Mouse (Mus musculus): ENCODE measurements at regions not wholly inside any gene's neighbourhood (a gene's known extent, or its start where the extent isn't known, plus 50 kb on each side); places are given as distances from the start of the nearest gene placed in this dataset.

DNA sequence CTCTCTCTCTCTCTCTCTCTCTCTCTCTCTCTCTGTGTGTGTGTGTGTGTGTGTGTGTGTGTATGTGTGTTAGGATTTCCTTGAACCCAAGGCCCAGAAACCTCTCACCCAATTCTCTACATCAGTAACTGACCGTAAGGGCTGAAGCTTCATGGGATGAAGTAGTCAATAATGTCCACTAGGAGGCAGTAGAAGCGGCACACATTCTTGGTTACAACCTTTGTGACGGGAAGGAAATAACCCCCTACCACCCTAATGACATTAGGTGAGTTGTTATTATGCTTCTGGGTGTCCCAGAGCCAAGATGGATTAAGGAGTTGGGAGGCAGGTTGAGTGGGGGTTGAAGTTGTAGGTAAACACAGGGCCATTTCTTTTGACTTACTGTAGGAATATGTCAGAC lies 55.5 kb upstream of the Itprid1 start:
- WGBS: 38% methylated on average over 3 of the region's 3 CpGs
- no peak for ATAC-seq
- TF ChIP-seq EP300 (IDR thresholded peaks at IDR 0.05) (no peak), CTCF (IDR thresholded peaks at IDR 0.05) (peak; percentile 50)

DNA sequence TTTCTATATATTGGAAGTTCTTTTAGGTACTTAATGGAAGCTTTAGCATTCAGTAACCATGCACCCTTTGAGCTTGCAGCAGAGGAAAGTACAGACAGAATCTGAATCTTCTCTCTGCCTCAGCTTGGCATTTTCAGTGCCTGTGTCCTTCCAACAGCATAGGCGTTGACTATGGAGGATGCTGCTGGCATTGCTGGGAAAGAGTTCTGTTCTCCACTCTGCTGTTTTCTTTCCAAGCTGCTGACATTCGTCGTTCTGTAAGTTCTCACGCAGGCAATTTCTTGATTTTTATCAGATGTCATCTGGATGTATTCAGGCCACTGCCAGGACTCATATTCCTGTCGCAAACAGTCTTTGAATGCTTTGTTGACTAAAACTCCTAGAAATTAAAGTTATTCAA lies 61.2 kb upstream of the Itprid1 start:
- Histone ChIP-seq H3K4me2 (replicated peaks; ENCODE audit: low read depth, low read length) (no peak overlapping the region), H3K36me3 (ENCODE audit: insufficient read depth, low read length) (no peaks in the 10 kb centered on the region), H3K4me1 (ENCODE audit: insufficient read depth, low read depth, low read length) (no peaks in the 10 kb centered on the region), H3K9ac (replicated peaks; ENCODE audit: low read depth) (no peak overlapping the region), H3K27ac (ENCODE audit: low read length) (no peak overlapping the region), H3K9me3 (ENCODE audit: low read length) (no peaks in the 10 kb centered on the region), H3K27me3 (replicated peaks; ENCODE audit: insufficient read depth, low read length) (no peaks in the 10 kb centered on the region), H3K4me3 (ENCODE audit: low read depth, low read length) (no peak overlapping the region)
- TF ChIP-seq CTCF (IDR thresholded peaks at IDR 0.05) (no peak), EP300 (IDR thresholded peaks at IDR 0.05) (no peak)
- ATAC-seq (no peak), DNase-seq (ENCODE audit: low spot score) (no peak)
- WGBS: 73% methylated on average over 5 of the region's 5 CpGs

More for the DNA sequence above, 55.5 kb upstream of the Itprid1 start:
- no peak overlapping the region for H3K4me3 ChIP-seq (ENCODE audit: low read depth, low read length)
- no peaks in the 10 kb centered on the region for H3K4me1 ChIP-seq (ENCODE audit: insufficient read depth, low read depth, low read length)
- no peaks in the 10 kb centered on the region for H3K36me3 ChIP-seq (ENCODE audit: insufficient read depth, low read length)
- H3K27me3 ChIP-seq (replicated peaks; ENCODE audit: insufficient read depth, low read length): no peaks in the 10 kb centered on the region
- no peaks in the 10 kb centered on the region for H3K9me3 ChIP-seq (ENCODE audit: low read length)
- no peak for DNase-seq (ENCODE audit: low spot score)
- no peak overlapping the region for H3K4me2 ChIP-seq (replicated peaks; ENCODE audit: low read depth, low read length)
- H3K27ac ChIP-seq (ENCODE audit: low read length): no peak overlapping the region
- H3K9ac ChIP-seq (replicated peaks; ENCODE audit: low read depth): no peak overlapping the region

DNA sequence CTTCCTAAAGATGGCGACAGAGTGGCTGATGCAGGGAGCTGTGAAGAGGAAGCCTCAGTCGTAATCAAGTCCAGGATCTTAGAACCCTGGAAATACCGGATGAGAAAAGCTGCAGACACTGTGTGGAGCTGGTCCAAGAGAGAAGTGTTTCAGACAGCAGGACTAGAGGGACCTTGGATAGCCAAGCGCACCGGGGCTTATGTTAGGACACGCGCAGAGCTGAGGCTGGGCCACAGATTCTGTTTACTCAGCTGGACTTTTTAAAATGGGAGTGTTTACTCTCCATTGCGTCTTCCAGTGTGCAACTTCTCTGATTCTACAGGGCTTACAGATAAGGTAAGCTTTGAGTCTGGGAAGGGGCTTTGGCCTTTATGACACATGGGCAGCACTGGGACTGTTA lies 66.4 kb upstream of the Itprid1 start:
- DNase-seq (ENCODE audit: low spot score) (no peak), ATAC-seq (no peak)
- no peak overlapping the region for H3K4me3 ChIP-seq (ENCODE audit: low read depth, low read length)
- H3K4me1 ChIP-seq (ENCODE audit: insufficient read depth, low read depth, low read length): no peaks in the 10 kb centered on the region
- 31% methylated on average over 8 of the region's 8 CpGs for WGBS
- no peak overlapping the region for H3K4me2 ChIP-seq (replicated peaks; ENCODE audit: low read depth, low read length)
- H3K27me3 ChIP-seq (replicated peaks; ENCODE audit: insufficient read depth, low read length): no peaks in the 10 kb centered on the region
- H3K9ac ChIP-seq (replicated peaks; ENCODE audit: low read depth): no peak overlapping the region
- no peaks in the 10 kb centered on the region for H3K9me3 ChIP-seq (ENCODE audit: low read length)
- TF ChIP-seq CTCF (IDR thresholded peaks at IDR 0.05) (no peak), EP300 (IDR thresholded peaks at IDR 0.05) (no peak)
- no peaks in the 10 kb centered on the region for H3K36me3 ChIP-seq (ENCODE audit: insufficient read depth, low read length)
- no peak overlapping the region for H3K27ac ChIP-seq (ENCODE audit: low read length)

DNA sequence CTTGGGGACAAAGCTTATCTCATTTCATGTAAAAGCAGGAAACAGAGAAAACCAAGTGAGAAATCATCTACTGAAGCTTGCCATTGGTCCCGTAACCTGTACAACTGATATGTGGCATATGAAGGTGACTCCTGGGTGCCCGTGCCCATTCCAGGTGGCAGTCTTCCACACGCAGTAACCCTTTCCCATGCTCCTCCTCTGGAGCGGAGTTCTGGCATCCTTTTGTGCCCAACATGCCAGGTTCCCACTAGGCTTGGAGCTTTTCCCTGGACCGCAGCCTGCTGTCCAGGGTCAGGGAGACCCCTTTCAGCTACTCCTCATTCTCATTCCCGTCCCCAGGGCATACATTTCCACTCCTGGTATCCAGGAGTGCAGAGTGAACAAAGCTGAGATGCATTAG lies 74.4 kb upstream of the Neurod6 start:
- no peak overlapping the region for H3K27ac ChIP-seq (ENCODE audit: low read length)
- DNase-seq (ENCODE audit: low spot score): no peak
- no peak overlapping the region for H3K4me2 ChIP-seq (replicated peaks; ENCODE audit: low read depth, low read length)

DNA sequence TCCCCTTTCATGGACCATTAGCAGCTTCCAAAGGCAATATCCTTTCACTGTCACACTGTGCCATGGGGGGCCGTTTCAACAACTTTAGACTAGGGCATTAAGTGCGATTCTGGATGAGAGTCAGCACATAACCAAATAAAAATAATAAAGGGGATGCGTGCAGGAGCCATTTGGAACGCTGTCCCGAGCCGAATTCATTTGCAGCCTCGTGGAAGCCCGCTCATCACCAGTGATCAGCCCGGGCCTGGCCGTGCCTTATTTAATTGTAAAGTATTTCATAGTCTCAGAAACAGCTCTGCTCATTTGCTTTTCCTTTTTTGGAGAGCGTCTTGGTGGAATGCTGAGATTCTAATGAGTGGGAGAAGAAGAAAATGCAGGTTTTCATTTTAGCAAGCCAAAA lies 69.8 kb upstream of the Neurod6 start:
- no peaks in the 10 kb centered on the region for H3K4me1 ChIP-seq (ENCODE audit: insufficient read depth, low read depth, low read length)
- no peak for DNase-seq (ENCODE audit: low spot score)
- no peak for TF ChIP-seq CTCF (IDR thresholded peaks at IDR 0.05)
- no peak for TF ChIP-seq EP300 (IDR thresholded peaks at IDR 0.05)
- no peaks in the 10 kb centered on the region for H3K36me3 ChIP-seq (ENCODE audit: insufficient read depth, low read length)
- no peak for ATAC-seq
- 87% methylated on average over 11 of the region's 11 CpGs for WGBS
- H3K9me3 ChIP-seq (ENCODE audit: low read length): no peaks in the 10 kb centered on the region
- H3K27ac ChIP-seq (ENCODE audit: low read length): no peak overlapping the region
- no peak overlapping the region for H3K4me3 ChIP-seq (ENCODE audit: low read depth, low read length)
- no peak overlapping the region for H3K9ac ChIP-seq (replicated peaks; ENCODE audit: low read depth)
- no peaks in the 10 kb centered on the region for H3K27me3 ChIP-seq (replicated peaks; ENCODE audit: insufficient read depth, low read length)
- no peak overlapping the region for H3K4me2 ChIP-seq (replicated peaks; ENCODE audit: low read depth, low read length)

More for the DNA sequence above, 74.4 kb upstream of the Neurod6 start:
- Histone ChIP-seq H3K36me3 (ENCODE audit: insufficient read depth, low read length) (no peaks in the 10 kb centered on the region), H3K9ac (replicated peaks; ENCODE audit: low read depth) (no peak overlapping the region), H3K9me3 (ENCODE audit: low read length) (no peaks in the 10 kb centered on the region), H3K4me3 (ENCODE audit: low read depth, low read length) (no peak overlapping the region), H3K27me3 (replicated peaks; ENCODE audit: insufficient read depth, low read length) (no peaks in the 10 kb centered on the region), H3K4me1 (ENCODE audit: insufficient read depth, low read depth, low read length) (no peaks in the 10 kb centered on the region)
- no peak for ATAC-seq
- TF ChIP-seq CTCF (IDR thresholded peaks at IDR 0.05) (no peak), EP300 (IDR thresholded peaks at IDR 0.05) (no peak)
- WGBS: 80% methylated on average over 6 of the region's 6 CpGs

DNA sequence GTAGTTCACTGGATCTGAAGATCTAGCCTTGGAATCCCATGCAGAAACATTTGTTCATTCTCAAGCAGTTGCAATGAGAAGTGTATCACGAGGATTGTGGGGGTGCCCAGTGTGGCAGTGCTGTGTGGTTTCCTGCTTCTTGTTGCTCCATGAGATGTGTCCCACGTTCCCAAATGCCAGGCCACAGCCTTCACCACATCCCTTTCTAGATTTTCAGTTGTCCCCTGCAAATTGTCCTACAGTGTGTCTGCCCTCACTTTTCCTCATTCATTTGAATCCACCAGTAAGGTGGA lies 64.7 kb upstream of the Neurod6 start:
- ATAC-seq (no peak), DNase-seq (ENCODE audit: low spot score) (no peak)
- TF ChIP-seq CTCF (IDR thresholded peaks at IDR 0.05) (no peak), EP300 (IDR thresholded peaks at IDR 0.05) (no peak)
- Histone ChIP-seq H3K9ac (replicated peaks; ENCODE audit: low read depth) (no peak overlapping the region), H3K4me3 (ENCODE audit: low read depth, low read length) (no peak overlapping the region), H3K27ac (ENCODE audit: low read length) (no peak overlapping the region), H3K4me1 (ENCODE audit: insufficient read depth, low read depth, low read length) (no peaks in the 10 kb centered on the region), H3K27me3 (replicated peaks; ENCODE audit: insufficient read depth, low read length) (no peaks in the 10 kb centered on the region), H3K9me3 (ENCODE audit: low read length) (no peaks in the 10 kb centered on the region), H3K36me3 (ENCODE audit: insufficient read depth, low read length) (no peaks in the 10 kb centered on the region), H3K4me2 (replicated peaks; ENCODE audit: low read depth, low read length) (no peak overlapping the region)
- WGBS: 50% methylated on average over 2 of the region's 2 CpGs

DNA sequence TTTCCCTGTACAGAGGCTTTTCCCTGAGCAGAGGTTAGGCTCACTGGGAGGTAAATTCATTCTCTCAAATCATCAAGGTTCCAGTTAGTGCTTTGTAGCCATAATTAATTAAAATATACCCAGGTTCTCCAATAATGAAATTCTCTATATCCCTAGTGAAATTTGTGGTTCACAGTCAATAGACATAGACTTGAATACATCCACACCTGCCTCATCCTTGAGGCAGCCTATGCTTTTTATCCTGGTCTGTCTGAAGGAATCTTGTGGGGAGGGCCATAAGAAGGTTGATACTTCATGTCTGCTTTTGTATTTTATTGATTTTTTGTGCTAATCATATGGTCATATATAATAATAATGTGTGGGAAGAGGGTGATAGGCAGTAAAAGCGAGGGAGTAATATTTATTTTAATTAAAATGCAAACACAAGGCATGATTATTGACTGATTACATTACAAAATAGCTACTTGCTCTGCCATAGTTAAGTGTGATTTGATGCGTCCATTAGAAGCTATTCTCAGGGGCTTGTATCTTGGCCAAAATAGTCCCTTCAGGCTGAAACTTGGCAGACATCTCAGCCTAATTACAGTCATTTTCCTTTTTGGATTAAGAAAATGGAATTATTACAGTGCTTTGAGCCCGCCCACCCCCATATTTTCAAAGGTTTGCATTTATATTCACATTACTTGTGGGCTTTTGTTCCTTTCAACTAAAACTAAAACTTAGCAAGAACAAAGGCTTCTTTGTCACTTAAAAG lies 64.2 kb upstream of the Neurod6 start:
- H3K27ac ChIP-seq (ENCODE audit: low read length): no peak overlapping the region
- no peak overlapping the region for H3K4me3 ChIP-seq (ENCODE audit: low read depth, low read length)
- H3K36me3 ChIP-seq (ENCODE audit: insufficient read depth, low read length): no peaks in the 10 kb centered on the region
- H3K27me3 ChIP-seq (replicated peaks; ENCODE audit: insufficient read depth, low read length): no peaks in the 10 kb centered on the region
- TF ChIP-seq CTCF (IDR thresholded peaks at IDR 0.05) (no peak), EP300 (IDR thresholded peaks at IDR 0.05) (no peak)
- 54% methylated on average over 3 of the region's 3 CpGs for WGBS
- H3K4me2 ChIP-seq (replicated peaks; ENCODE audit: low read depth, low read length): no peak overlapping the region
- ATAC-seq (no peak), DNase-seq (ENCODE audit: low spot score) (no peak)
- H3K9me3 ChIP-seq (ENCODE audit: low read length): no peaks in the 10 kb centered on the region
- H3K9ac ChIP-seq (replicated peaks; ENCODE audit: low read depth): no peak overlapping the region
- no peaks in the 10 kb centered on the region for H3K4me1 ChIP-seq (ENCODE audit: insufficient read depth, low read depth, low read length)

Measured in lung, postnatal 0 days (tissue).